Mouse (Mus musculus) CH12.LX (cell line): ENCODE results near the gene Mapk8ip1. TPM values are rescaled to one million over a fixed set of nuclear protein-coding genes. Genes with fewer than 3 reads are reported as not detected.

Experiments used
- DNase-seq: peaks from one replicate; pipeline ENCODE4 v3.0.0-alpha.2; 2013; ENCODE audit errors: extremely low read depth
- H3K27ac ChIP-seq: 2 replicates; pipeline ENCODE4 v1.5.1; 2012; ENCODE audit warnings: low read depth, mild to moderate bottlenecking, control low read depth, moderate library complexity; ENCODE audit not compliant: insufficient read depth
- H3K27me3 ChIP-seq: replicated peaks from 2 replicates; pipeline ENCODE3; 2012; ENCODE audit warnings: inconsistent platforms
- H3K36me3 ChIP-seq, 2 experiments: replicated peaks in 1 of 2; 2 replicates each; pipeline versions ENCODE3 to v1.6.1; 2012; ENCODE audit warnings: inconsistent platforms in 1 of 2, low read length in 1 of 2, mild to moderate bottlenecking in 1 of 2, mixed read lengths in 1 of 2, moderate library complexity in 1 of 2; ENCODE audit not compliant: control insufficient read depth in 1 of 2, insufficient read depth in 1 of 2
- H3K4me1 ChIP-seq, 2 experiments: 2 replicates each; pipeline ENCODE4 v1.6.1; 2012; ENCODE audit warnings: inconsistent platforms in 1 of 2, moderate library complexity in 1 of 2; ENCODE audit not compliant: insufficient read depth in 2 of 2, control insufficient read depth in 1 of 2
- H3K4me2 ChIP-seq: 2 replicates; pipeline ENCODE4 v1.6.1; 2012; ENCODE audit warnings: low read depth, mild to moderate bottlenecking, control low read depth; ENCODE audit not compliant: poor library complexity, insufficient read depth, severe bottlenecking
- H3K4me3 ChIP-seq, 3 experiments: fragments of 150-350 bp in 1 of 3; sonication (generic) in 1 of 3; replicated peaks in 1 of 3; 2 replicates each; pipeline versions ENCODE3 to v1.5.1; 2011 to 2012; ENCODE audit warnings: low read depth in 2 of 3, low read length in 2 of 3, mild to moderate bottlenecking in 2 of 3, moderate library complexity in 2 of 3, control low read depth in 1 of 3, improper control_type of control experiment in 1 of 3, inconsistent platforms in 1 of 3, mixed read lengths in 1 of 3; ENCODE audit not compliant: poor library complexity in 1 of 3
- H3K79me2 ChIP-seq: replicated peaks from 2 replicates; pipeline ENCODE4 v1.6.1; 2012; ENCODE audit warnings: mild to moderate bottlenecking, moderate library complexity; ENCODE audit not compliant: control insufficient read depth, poor library complexity, insufficient read depth, severe bottlenecking; ENCODE audit errors: extremely low read depth
- H3K9ac ChIP-seq: 2 replicates; pipeline ENCODE4 v1.6.1; 2012; ENCODE audit warnings: low read depth, mild to moderate bottlenecking, control low read depth, moderate library complexity; ENCODE audit not compliant: insufficient read depth
- H3K9me3 ChIP-seq: replicated peaks from 2 replicates; pipeline ENCODE3; 2012; ENCODE audit warnings: low read length, inconsistent platforms, mixed read lengths
- BHLHE40 ChIP-seq: IDR thresholded peaks from 2 replicates; pipeline ENCODE4 v1.6.1; 2011; ENCODE audit warnings: mild to moderate bottlenecking, low read depth, low read length, improper control_type of control experiment
- CHD1 ChIP-seq: IDR thresholded peaks from 2 replicates; pipeline ENCODE4 v1.6.1; 2012; ENCODE audit warnings: low read depth, low read length, improper control_type of control experiment, inconsistent platforms
- EP300 ChIP-seq: IDR thresholded peaks from 2 replicates; pipeline ENCODE4 v1.6.1; 2011; ENCODE audit warnings: low read length, improper control_type of control experiment
- ETS1 ChIP-seq: conservative IDR thresholded peaks from 2 replicates; pipeline ENCODE4 v1.6.1; 2012; ENCODE audit warnings: low read depth, mild to moderate bottlenecking, inconsistent platforms, low read length, improper control_type of control experiment, moderate library complexity
- HCFC1 ChIP-seq: IDR thresholded peaks from 2 replicates; pipeline ENCODE4 v1.6.1; 2012; ENCODE audit warnings: low read depth, mild to moderate bottlenecking, inconsistent platforms, low read length, improper control_type of control experiment
- IRF4 ChIP-seq: IDR thresholded peaks from 2 replicates; pipeline ENCODE4 v1.6.1; 2014; ENCODE audit warnings: low read depth, mild to moderate bottlenecking, inconsistent platforms, low read length, improper control_type of control experiment
- JUN ChIP-seq: IDR thresholded peaks from 2 replicates; pipeline ENCODE4 v1.6.1; 2011; ENCODE audit warnings: low read depth, mild to moderate bottlenecking, low read length, improper control_type of control experiment, moderate library complexity; ENCODE audit not compliant: insufficient read depth
- JUND ChIP-seq: conservative IDR thresholded peaks from 2 replicates; pipeline ENCODE4 v1.6.1; 2011; ENCODE audit warnings: low read depth, low read length, improper control_type of control experiment
- MAFK ChIP-seq: IDR thresholded peaks from 2 replicates; pipeline ENCODE4 v1.6.1; 2011; ENCODE audit warnings: low read length, improper control_type of control experiment; ENCODE audit not compliant: insufficient replicate concordance
- MXI1 ChIP-seq: IDR thresholded peaks from 2 replicates; pipeline ENCODE4 v1.6.1; 2011; ENCODE audit warnings: mild to moderate bottlenecking, low read depth, low read length, improper control_type of control experiment
- MYC ChIP-seq: IDR thresholded peaks from 2 replicates; pipeline ENCODE4 v1.6.1; 2011; ENCODE audit warnings: low read depth, mild to moderate bottlenecking, improper control_type of control experiment, low read length
- NELFE ChIP-seq: IDR thresholded peaks from 2 replicates; pipeline ENCODE4 v1.6.1; 2011; ENCODE audit warnings: low read depth, low read length, improper control_type of control experiment
- NRF1 ChIP-seq: IDR thresholded peaks from 2 replicates; pipeline ENCODE4 v1.6.1; 2014; ENCODE audit warnings: low read depth, mild to moderate bottlenecking, inconsistent platforms, low read length, improper control_type of control experiment, moderate library complexity
- PAX5 ChIP-seq: IDR thresholded peaks from 2 replicates; pipeline ENCODE4 v1.6.1; 2012; ENCODE audit warnings: low read length, inconsistent platforms, mixed read lengths
- POLR2A ChIP-seq: IDR thresholded peaks from 2 replicates; pipeline ENCODE4 v1.6.1; 2011; ENCODE audit warnings: low read depth, mild to moderate bottlenecking, improper control_type of control experiment, low read length
- SIN3A ChIP-seq: IDR thresholded peaks from 2 replicates; pipeline ENCODE4 v1.6.1; 2012; ENCODE audit warnings: low read length, improper control_type of control experiment, inconsistent platforms
- SMC3 ChIP-seq: IDR thresholded peaks from 2 replicates; pipeline ENCODE4 v1.6.1; 2011; ENCODE audit warnings: low read depth, low read length, improper control_type of control experiment
- TBP ChIP-seq: conservative IDR thresholded peaks from 2 replicates; pipeline ENCODE4 v1.6.1; 2011; ENCODE audit warnings: low read depth, low read length, improper control_type of control experiment
- UBTF ChIP-seq: IDR thresholded peaks from 2 replicates; pipeline ENCODE4 v1.6.1; 2012; ENCODE audit warnings: low read depth, mild to moderate bottlenecking, inconsistent platforms, low read length, improper control_type of control experiment, moderate library complexity
- USF1 ChIP-seq: IDR thresholded peaks from 2 replicates; pipeline ENCODE4 v1.6.1; 2014; ENCODE audit warnings: low read depth, mild to moderate bottlenecking, inconsistent platforms, low read length, improper control_type of control experiment
- ZC3H11A ChIP-seq: IDR thresholded peaks from 2 replicates; pipeline ENCODE4 v1.6.1; 2012; ENCODE audit warnings: low read depth, mild to moderate bottlenecking, inconsistent platforms, low read length, improper control_type of control experiment
- ZKSCAN1 ChIP-seq: IDR thresholded peaks from 2 replicates; pipeline ENCODE4 v1.6.1; 2012; ENCODE audit warnings: low read depth, inconsistent platforms, low read length, improper control_type of control experiment, borderline replicate concordance
- ZMIZ1 ChIP-seq: IDR thresholded peaks from 2 replicates; pipeline ENCODE4 v1.6.1; 2012; ENCODE audit warnings: low read depth, mild to moderate bottlenecking, inconsistent platforms, low read length, improper control_type of control experiment
- dilution Hi-C: fragments of 300-500 bp; cut with MboI; formaldehyde crosslinking; loops from 2 replicates; pipeline ENCODE4 v1.14.3; 2020; ENCODE audit warnings: low sequenced_read_pairs; ENCODE audit not compliant: extremely low pct_unique_long_range_greater_than_20kb, extremely low pct_ligation_motif_present
- in situ Hi-C: fragments of 300-500 bp; cut with MboI; formaldehyde crosslinking; loops from 3 replicates; pipeline ENCODE4 v1.14.3; 2019; ENCODE audit warnings: low sequenced_read_pairs, low pct_ligation_motif_present, low pct_unique_long_range_greater_than_20kb, mixed read lengths
- polyA plus RNA-seq: library from polyadenylated mRNA; unstranded; fragments of >175 nt; gene quantifications from 2 replicates; pipeline ENCODE4 v1.2.1, GENCODE M21; 2012; ENCODE audit warnings: low read depth; ENCODE audit not compliant: insufficient read length
- total RNA-seq, 2 experiments: library from RNA; depleted of rRNA; stranded (reverse); fragments of 300-350 nt in 1 of 2; fragments of >200 nt in 1 of 2; gene quantifications; 2 replicates each; pipeline ENCODE4 v1.2.3; 2012 to 2014

The Mapk8ip1 gene
- total and polyA plus RNA-seq, 3 experiments, result 5.4 to 13.0 (median 5.5) TPM

- peaks cover 10 to 53% of the 10 kb centered on the region in 2 experiments for H3K4me1 ChIP-seq
- dilution Hi-C loops, result no loop called here
- no peak overlapping the region for H3K4me3 ChIP-seq
- H3K9ac ChIP-seq, result no peak overlapping the region
- no peak overlapping the region for H3K4me2 ChIP-seq
- peaks cover 6% of the 10 kb centered on the region for H3K9me3 ChIP-seq
- in situ Hi-C loops, result no loop called here
- H3K27ac ChIP-seq, result peak overlapping the region; percentile 17; the same call in 1 of the 2 replicates
- peaks cover 55 to 79% of the 10 kb centered on the region in 2 experiments for H3K36me3 ChIP-seq
- H3K27me3 ChIP-seq, result no peaks in the 10 kb centered on the region
- no peaks in the 10 kb centered on the region for H3K79me2 ChIP-seq
- DNase-seq, result peak; percentile 87
- TF ChIP-seq JUN (no peak), SMC3 (0 out of 2 replicates have a peak, but pooled peaks have one; percentile 7), IRF4 (peak; percentile 60), MYC (peak; percentile 56; the same call in 1 of the 2 replicates), POLR2A (no peak), USF1 (no peak), NELFE (no peak), NRF1 (peak; percentile 14; the same call in 1 of the 2 replicates), UBTF (no peak), ETS1 (peak; percentile 71), ZMIZ1 (peak; percentile 32; the same call in 1 of the 2 replicates), HCFC1 (no peak), SIN3A (peak; percentile 77), TBP (no peak), MXI1 (peak; percentile 53; the same call in 1 of the 2 replicates), ZKSCAN1 (no peak), EP300 (peak; percentile 29; the same call in 1 of the 2 replicates), ZC3H11A (no peak), PAX5 (no peak), JUND (no peak), BHLHE40 (peak; percentile 62), MAFK (no peak), CHD1 (no peak)
Observed at GRCm38 (mm10) chr2:92405687-92406086, 4.6 kb upstream of the Mapk8ip1 start.
